Mouse (Mus musculus): Measurements from ENCODE around the gene Iqsec3. TPM values are rescaled to one million over a fixed set of nuclear protein-coding genes. Genes with fewer than 3 reads are reported as not detected.

Iqsec3 gene
- total RNA-seq, 2 experiments from 2014 or later, result 4.3 to 5.1 TPM

GRCm38 (mm10) chr6:121325298-121325697 is 148.2 kb downstream of the Iqsec3 start:
- no peak for DNase-seq (ENCODE audit: low spot score in 2 of 2)

Small RNA genes lying within 50 kb of the gene (microRNA-seq; reads per million reads assigned to microRNA genes)
- 0 reads per million in 2 experiments for gene Gm24855 (ENCODE audit: borderline number of aligned reads in 2 of 2)

Other genes with a start within 250 kb of the Iqsec3 start
- 1 to 10 TPM; 1.9 to 2.3 TPM for gene Usp18, start 227.8 kb downstream of the Iqsec3 start, total RNA-seq (2021)
- gene Slc6a13, start 173.5 kb downstream of the Iqsec3 start, total RNA-seq (2021), result 1 to 10 TPM in 1 of 2 experiments, under 1 TPM in 1; 0.83 to 6.6 TPM
- under 1 TPM; 0.13 to 0.58 TPM for gene Slc6a12, start 130.6 kb downstream of the Iqsec3 start, total RNA-seq (2021)
- 10 to 100 TPM in 1 of 2 experiments, 1 to 10 TPM in 1; 1.1 to 18.7 TPM for gene A2m, start 161.7 kb upstream of the Iqsec3 start, total RNA-seq (2021)